Mouse (Mus musculus): ENCODE data around the gene Vmn2r99.

Vmn2r99 gene

DNA sequence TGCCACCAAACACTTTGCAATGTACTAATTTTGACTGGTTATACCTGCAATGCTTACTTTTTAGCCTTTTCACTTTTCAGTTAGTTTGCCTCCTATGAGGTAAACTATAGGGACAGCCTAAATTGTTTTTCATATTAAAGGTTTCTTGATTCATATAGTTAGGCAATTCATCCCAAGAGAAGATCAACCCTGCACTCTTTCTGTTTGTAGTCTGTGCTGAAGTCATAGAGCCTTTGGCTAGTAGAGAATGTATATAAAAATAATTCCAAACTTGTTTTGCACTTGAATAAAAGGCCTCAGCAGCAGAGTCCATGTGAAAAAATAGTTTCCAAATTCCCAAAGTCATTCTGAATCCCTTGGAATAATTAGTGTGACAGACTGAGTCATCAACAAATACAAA lies at the start of gene Vmn2r99:
TSS of gene Vmn2r99 (plus strand) at position 301 of the 400 bp plus-strand sequence.
- DNase-seq (ENCODE audit: low spot score): no peak

DNA sequence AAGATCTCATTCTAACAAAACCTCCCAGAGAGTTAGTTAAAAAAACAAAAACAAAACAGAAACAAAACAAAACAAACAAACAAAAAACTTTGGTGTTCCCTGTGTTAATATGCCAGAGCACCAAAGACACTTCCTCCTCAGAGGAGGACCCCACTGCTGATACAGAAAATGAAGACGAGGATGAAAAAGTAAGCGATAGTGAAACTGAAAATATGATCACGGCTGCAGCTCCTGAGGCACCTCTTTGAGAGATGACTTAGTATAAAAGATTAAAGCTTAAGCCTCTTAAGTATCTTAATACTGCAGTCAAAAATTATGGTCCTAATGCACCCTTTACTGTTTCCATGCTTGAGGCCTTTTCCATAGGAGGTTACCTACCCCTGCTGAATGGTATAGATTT lies 75.9 kb downstream of the Vmn2r99 start:
- DNase-seq (ENCODE audit: low spot score): no peak

DNA sequence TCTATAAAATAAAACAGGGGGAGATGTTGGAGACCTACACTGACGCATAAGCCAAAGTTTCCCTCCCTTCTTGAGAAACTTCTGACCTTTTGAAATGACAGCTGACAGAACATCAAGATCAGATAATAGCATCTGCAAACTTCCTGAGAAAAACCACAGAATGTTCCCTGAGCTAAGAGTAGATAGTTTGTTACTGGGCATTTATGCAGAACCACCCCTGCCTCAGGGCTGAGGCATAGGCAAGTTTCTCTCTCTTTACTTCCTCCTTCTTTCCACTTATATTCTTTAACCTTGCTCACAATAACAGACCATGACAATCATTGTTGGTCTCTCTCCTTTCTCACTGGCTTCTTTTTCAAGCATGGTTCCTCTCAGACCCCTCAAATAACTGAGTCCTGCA lies 83.2 kb downstream of the Vmn2r99 start:
- no peak for DNase-seq (ENCODE audit: low spot score)
